Mouse (Mus musculus): ENCODE results near the gene Hspa2. TPM values are rescaled to one million over a fixed set of nuclear protein-coding genes. Genes with fewer than 3 reads are reported as not detected.

Hspa2 gene
- 1 to 10 TPM; 6.0 to 6.7 TPM for total RNA-seq (2021)
- long read RNA-seq, experiment 1, transcript Hspa2-202 (1 exons, 2,526 nt), result major isoform, 10 of 12 reads
- long read RNA-seq, experiment 1, partial matches to known transcripts, result 0 of 12 reads
- long read RNA-seq, experiment 1, other reads (novel, unspliced or antisense), result 0 of 12 reads
- long read RNA-seq, experiment 2, transcript Hspa2-202 (1 exons, 2,526 nt), result major isoform, 10 of 13 reads
- long read RNA-seq, experiment 2, partial matches to known transcripts, result 0 of 13 reads
- long read RNA-seq, experiment 2, other reads (novel, unspliced or antisense), result 3 of 13 reads

- peak; percentile 97 to 100 for DNase-seq (ENCODE audit: low spot score in 2 of 2)
These were observed at the start of gene Hspa2 for GRCm38 (mm10) chr12:76403886-76404537. Hspa2 (plus strand) TSS chr12:76404176.

- no peak for DNase-seq (ENCODE audit: low spot score in 2 of 2)
These were observed 43.1 kb upstream of the Hspa2 start for GRCm38 (mm10) chr12:76360868-76361267.

GRCm38 (mm10) chr12:76361405-76362302, 42.3 kb upstream of the Hspa2 start:
- DNase-seq (ENCODE audit: low spot score in 2 of 2), result no peak

GRCm38 (mm10) chr12:76362303-76362676, 41.7 kb upstream of the Hspa2 start:
- DNase-seq (ENCODE audit: low spot score in 2 of 2), result no peak

- no peak for DNase-seq (ENCODE audit: low spot score in 2 of 2)
These were observed 37.7 kb upstream of the Hspa2 start for GRCm38 (mm10) chr12:76366276-76366675.

- DNase-seq (ENCODE audit: low spot score in 2 of 2), result peak in 1 of 2 experiments; percentile 24
These were observed 36.6 kb upstream of the Hspa2 start for GRCm38 (mm10) chr12:76367096-76367995.

GRCm38 (mm10) chr12:76368201-76368789, 35.7 kb upstream of the Hspa2 start:
- no peak for DNase-seq (ENCODE audit: low spot score in 2 of 2)

GRCm38 (mm10) chr12:76368790-76369205, 35.2 kb upstream of the Hspa2 start:
- DNase-seq (ENCODE audit: low spot score in 2 of 2), result peak in 1 of 2 experiments; percentile 67

- DNase-seq (ENCODE audit: low spot score in 2 of 2), result peak; percentile 81 to 86
These were observed 34.6 kb upstream of the Hspa2 start, which contains the start of gene Zbtb25 for GRCm38 (mm10) chr12:76369206-76369977. Zbtb25 (minus strand) TSS chr12:76369602.

- peak; percentile 66 to 84 for DNase-seq (ENCODE audit: low spot score in 2 of 2)
These were observed 33.8 kb upstream of the Hspa2 start, which contains the start of gene Zbtb1 for GRCm38 (mm10) chr12:76369978-76370830. Zbtb1 (plus strand) TSS chr12:76370266.

- peak; percentile 80 to 88 for DNase-seq (ENCODE audit: low spot score in 2 of 2)
These were observed 33.0 kb upstream of the Hspa2 start for GRCm38 (mm10) chr12:76370831-76371571.

GRCm38 (mm10) chr12:76372046-76372445, 31.9 kb upstream of the Hspa2 start:
- no peak for DNase-seq (ENCODE audit: low spot score in 2 of 2)

GRCm38 (mm10) chr12:76372881-76373818, 30.8 kb upstream of the Hspa2 start:
- no peak for DNase-seq (ENCODE audit: low spot score in 2 of 2)

GRCm38 (mm10) chr12:76373991-76374390, 30.0 kb upstream of the Hspa2 start:
- no peak for DNase-seq (ENCODE audit: low spot score in 2 of 2)

GRCm38 (mm10) chr12:76374911-76375310, 29.1 kb upstream of the Hspa2 start:
- no peak for DNase-seq (ENCODE audit: low spot score in 2 of 2)

GRCm38 (mm10) chr12:76375506-76375905, 28.5 kb upstream of the Hspa2 start:
- DNase-seq (ENCODE audit: low spot score in 2 of 2), result no peak
